In genomic region chr8:84554301-84555027, GRCm38 (mm10) we compare ENCODE assay signal across 8 mouse cellular contexts.
DNase-seq lines count a peak whose midpoint lies in the region; ATAC-seq and TF ChIP-seq lines count a peak whose summit lies in the region.

No protein-coding gene starts in this region.

- no peak overlapping the region for H3K9ac ChIP-seq in hindbrain, embryonic 14.5 days
- 0 out of 2 replicates have a peak overlapping the region, but pooled peaks have one; percentile 19 for H3K9ac ChIP-seq in midbrain, embryonic 13.5 days (replicated peaks)
- H3K9ac ChIP-seq in stomach, postnatal 0 days (ENCODE audit: low read length): no peak overlapping the region

- WGBS in hindbrain, embryonic 14.5 days: 40% methylated on average over 14 of the region's 14 CpGs
- 49% methylated on average over 14 of the region's 14 CpGs for WGBS in midbrain, embryonic 13.5 days
- WGBS in stomach, postnatal 0 days: 37% methylated on average over 14 of the region's 14 CpGs

- no peak overlapping the region for H3K4me3 ChIP-seq in hindbrain, embryonic 14.5 days (replicated peaks; ENCODE audit: low read length)
- no peak overlapping the region for H3K4me3 ChIP-seq in midbrain, embryonic 13.5 days (replicated peaks)
- no peak overlapping the region for H3K4me3 ChIP-seq in stomach, postnatal 0 days (ENCODE audit: low read depth, low read length)

- H3K27ac ChIP-seq in hindbrain, embryonic 14.5 days: peak overlapping the region; percentile 71; the same call in 1 of the 2 replicates
- peak overlapping the region; percentile 60 for H3K27ac ChIP-seq in midbrain, embryonic 13.5 days
- H3K27ac ChIP-seq in stomach, postnatal 0 days (replicated peaks): no peak overlapping the region

- peaks cover 31% of the 10 kb centered on the region for H3K27me3 ChIP-seq in hindbrain, embryonic 14.5 days (ENCODE audit: control insufficient read depth, insufficient read depth, low read length)
- H3K27me3 ChIP-seq in midbrain, embryonic 13.5 days: peaks cover 37% of the 10 kb centered on the region
- peaks cover 10% of the 10 kb centered on the region; the same call in 1 of the 2 replicates for H3K27me3 ChIP-seq in stomach, postnatal 0 days (ENCODE audit: control insufficient read depth, insufficient read depth, low read length)

- peak; percentile 88 for TF ChIP-seq CTCF in stomach, postnatal 0 days (IDR thresholded peaks at IDR 0.05; ENCODE audit: low read depth)

- DNase-seq in ovary, adult 18-20 months (ENCODE audit: low spot score): peak; percentile 16
- no peak for DNase-seq in ovary, postnatal 10 days (ENCODE audit: low spot score)
- DNase-seq in cerebellum, postnatal 36 days: peak; percentile 98
- peak; percentile 45 for DNase-seq in gastrocnemius, adult 18-20 months (ENCODE audit: low spot score)
- DNase-seq in hindbrain, embryonic 14.5 days (ENCODE audit: low spot score): peak; percentile 79
- DNase-seq in left cerebral cortex, postnatal 14 days (ENCODE audit: low spot score in 2 of 2): peak; percentile 82 to 90
- peak; percentile 64 for DNase-seq in stomach, postnatal 0 days (ENCODE audit: low spot score)

- peaks cover 52% of the 10 kb centered on the region for H3K36me3 ChIP-seq in hindbrain, embryonic 14.5 days (replicated peaks; ENCODE audit: control insufficient read depth, insufficient read depth)
- peaks cover 28% of the 10 kb centered on the region for H3K36me3 ChIP-seq in midbrain, embryonic 13.5 days
- H3K36me3 ChIP-seq in stomach, postnatal 0 days (ENCODE audit: control insufficient read depth, insufficient read depth, low read length): no peaks in the 10 kb centered on the region

- peak; percentile 84 for ATAC-seq in hindbrain, embryonic 14.5 days (ENCODE audit: low FRiP score)
- ATAC-seq in midbrain, embryonic 13.5 days: peak; percentile 73
- peak; percentile 45 for ATAC-seq in stomach, postnatal 0 days (ENCODE audit: low FRiP score, low TSS enrichment)

- no peaks in the 10 kb centered on the region for H3K9me3 ChIP-seq in hindbrain, embryonic 14.5 days (ENCODE audit: control insufficient read depth, low read length)
- H3K9me3 ChIP-seq in midbrain, embryonic 13.5 days: no peaks in the 10 kb centered on the region
- no peaks in the 10 kb centered on the region for H3K9me3 ChIP-seq in stomach, postnatal 0 days (ENCODE audit: control insufficient read depth, low read length)

- TF ChIP-seq EP300 in stomach, postnatal 0 days (optimal IDR thresholded peaks at IDR 0.05): no peak

- intact Hi-C loops in left cerebral cortex, postnatal 14 days (cut with DNase I): loop anchor here (5.0 kb wide), 1 partner anchor 192 kb away; no protein-coding TSS in a partner anchor

- peaks cover 15% of the 10 kb centered on the region; the same call in 1 of the 2 replicates for H3K4me1 ChIP-seq in hindbrain, embryonic 14.5 days (replicated peaks; ENCODE audit: control insufficient read depth, insufficient read depth, low read length)
- peaks cover 9% of the 10 kb centered on the region for H3K4me1 ChIP-seq in midbrain, embryonic 13.5 days (replicated peaks)
- H3K4me1 ChIP-seq in stomach, postnatal 0 days (replicated peaks; ENCODE audit: control insufficient read depth, insufficient read depth): no peaks in the 10 kb centered on the region

- H3K4me2 ChIP-seq in hindbrain, embryonic 14.5 days (replicated peaks): peak overlapping the region; percentile 22; the same call in 1 of the 2 replicates
- H3K4me2 ChIP-seq in midbrain, embryonic 13.5 days (replicated peaks): no peak overlapping the region
- H3K4me2 ChIP-seq in stomach, postnatal 0 days (replicated peaks; ENCODE audit: low read depth): no peak overlapping the region
